19 mouse cellular contexts compared by ENCODE assay signal in genomic region chr9:107224597-107224996, GRCm38 (mm10). TPM values are rescaled to one million over a fixed set of nuclear protein-coding genes. Genes with fewer than 3 reads are reported as not detected.
"Had no signal": no experiment of that assay in that cellular context is flagged by ENCODE, and none has a peak within 500 bp of the region (broad histone marks: within the 10 kb centered on the region; RNA-seq: fewer than 3 reads in every experiment).

No protein-coding gene starts in this region.

- H3K27ac ChIP-seq: kidney, postnatal 0 days; layer of hippocampus, adult 2 months; liver, embryonic 13.5 days; lung, embryonic 15.5 days; macrophage; midbrain, embryonic 12.5 days; neural tube, embryonic 13.5 days; stomach, embryonic 15.5 days had no signal

- H3K9ac ChIP-seq: liver, embryonic 13.5 days; liver, postnatal 0 days; lung, embryonic 15.5 days; midbrain, embryonic 12.5 days; neural tube, embryonic 13.5 days; stomach, embryonic 15.5 days had no signal

- H3K4me2 ChIP-seq: liver, embryonic 13.5 days; lung, embryonic 15.5 days; midbrain, embryonic 12.5 days; neural tube, embryonic 13.5 days; stomach, embryonic 15.5 days had no signal

- H3K36me3 ChIP-seq: liver, embryonic 13.5 days; lung, embryonic 15.5 days; midbrain, embryonic 12.5 days; neural tube, embryonic 13.5 days; stomach, embryonic 15.5 days had no signal

- H3K4me3 ChIP-seq: layer of hippocampus, adult 2 months; liver, embryonic 13.5 days; lung, embryonic 15.5 days; megakaryocyte, embryonic 14.5 days; midbrain, embryonic 12.5 days; neural tube, embryonic 13.5 days; stomach, embryonic 15.5 days had no signal

- ATAC-seq: liver, postnatal 0 days; midbrain, embryonic 16.5 days had no signal

- H3K9me3 ChIP-seq: liver, embryonic 13.5 days; lung, embryonic 15.5 days; megakaryocyte, embryonic 14.5 days; midbrain, embryonic 12.5 days; neural tube, embryonic 13.5 days; stomach, embryonic 15.5 days had no signal

- DNase-seq: kidney, postnatal 4 days; liver; liver, embryonic 13.5 days; liver, postnatal 0 days; lung, postnatal 14 days; retina, postnatal 1 day; right cerebral cortex, postnatal 4 days; spleen, adult 18-20 months; thymus, adult 2 months; thymus, postnatal 25 days had no signal

- H3K4me1 ChIP-seq: liver, embryonic 13.5 days; lung, embryonic 15.5 days; megakaryocyte, embryonic 14.5 days; midbrain, embryonic 12.5 days; neural tube, embryonic 13.5 days; stomach, embryonic 15.5 days had no signal

RNA-seq across cellular contexts. Expression of gene Dock3, which starts 7.1 kb away (rescaled TPM):
- polyA plus RNA-seq: liver, postnatal 0 days had no signal
